Mouse (Mus musculus) urinary bladder, adult 18-20 months (tissue): ENCODE measurements around the gene Tmeff2.

Source experiments
- DNase-seq, 2 experiments: peaks; one replicate each; pipeline ENCODE4 v3.0.0; 2022; ENCODE audit warnings: low spot score in 2 of 2, mixed read lengths in 2 of 2

Gene Tmeff2

GRCm38 (mm10) chr1:51216292-51217050 lies 316.0 kb downstream of the Tmeff2 start:
- no peak for DNase-seq

- no peak for DNase-seq
These were observed 316.8 kb downstream of the Tmeff2 start for GRCm38 (mm10) chr1:51217227-51217626.

GRCm38 (mm10) chr1:51225156-51225555 lies 324.7 kb downstream of the Tmeff2 start:
- DNase-seq = no peak
